Mouse (Mus musculus): ENCODE measurements around the gene Dirc2.

The Dirc2 gene

GRCm38 (mm10) chr16:35772598-35772997, 3.4 kb upstream of the Dirc2 start:
- no peak for DNase-seq

GRCm38 (mm10) chr16:35771606-35772005, 2.5 kb upstream of the Dirc2 start:
- no peak for DNase-seq

GRCm38 (mm10) chr16:35771141-35771540, 2.0 kb upstream of the Dirc2 start:
- DNase-seq, result no peak

- peak; percentile 91 for DNase-seq
Measured at GRCm38 (mm10) chr16:35769878-35770657, 912 bp upstream of the Dirc2 start, which contains the start of gene Hspbap1. Gene Hspbap1 (plus strand): TSS chr16:35770375.

- no peak for DNase-seq
Measured at GRCm38 (mm10) chr16:35768469-35768784, 729 bp downstream of the Dirc2 start.

GRCm38 (mm10) chr16:35766366-35766765, 2.8 kb downstream of the Dirc2 start:
- DNase-seq, result no peak

- no peak for DNase-seq
Measured at GRCm38 (mm10) chr16:35765449-35765848, 3.7 kb downstream of the Dirc2 start.

GRCm38 (mm10) chr16:35764941-35765340, 4.2 kb downstream of the Dirc2 start:
- no peak for DNase-seq

- no peak for DNase-seq
Measured at GRCm38 (mm10) chr16:35763590-35764296, 5.4 kb downstream of the Dirc2 start.

- no peak for DNase-seq
Measured at GRCm38 (mm10) chr16:35759401-35759800, 9.8 kb downstream of the Dirc2 start.

- no peak for DNase-seq
Measured at GRCm38 (mm10) chr16:35756697-35757096, 12.5 kb downstream of the Dirc2 start.

- DNase-seq, result no peak
Measured at GRCm38 (mm10) chr16:35755502-35756334, 13.4 kb downstream of the Dirc2 start.

- DNase-seq, result no peak
Measured at GRCm38 (mm10) chr16:35753926-35754325, 15.2 kb downstream of the Dirc2 start.

GRCm38 (mm10) chr16:35751841-35752240, 17.3 kb downstream of the Dirc2 start:
- DNase-seq, result no peak

- DNase-seq, result no peak
Measured at GRCm38 (mm10) chr16:35749385-35749784, 19.8 kb downstream of the Dirc2 start.

GRCm38 (mm10) chr16:35748237-35748603, 20.9 kb downstream of the Dirc2 start:
- DNase-seq, result no peak

GRCm38 (mm10) chr16:35747417-35748236, 21.5 kb downstream of the Dirc2 start:
- peak; percentile 35 for DNase-seq

- DNase-seq, result no peak
Measured at GRCm38 (mm10) chr16:35742251-35742937, 26.8 kb downstream of the Dirc2 start.

GRCm38 (mm10) chr16:35741621-35742020, 27.5 kb downstream of the Dirc2 start:
- no peak for DNase-seq

- DNase-seq, result no peak
Measured at GRCm38 (mm10) chr16:35740943-35741342, 28.2 kb downstream of the Dirc2 start.

- no peak for DNase-seq
Measured at GRCm38 (mm10) chr16:35740357-35740756, 28.8 kb downstream of the Dirc2 start.

GRCm38 (mm10) chr16:35739548-35739947, 29.6 kb downstream of the Dirc2 start:
- DNase-seq, result no peak
